Mouse (Mus musculus) kidney, postnatal 0 days (tissue): ENCODE measurements at regions not wholly inside any gene's neighbourhood (a gene's known extent, or its start where the extent isn't known, plus 50 kb on each side); places are given as distances from the start of the nearest gene placed in this dataset.
A peak's percentile ranks its signal among the peaks of the same experiment; 100 is the strongest.

Experiments used
- ATAC-seq: fragments of 200-750 bp; cut with Nextera tagmentation; replicated peaks from 2 replicates; pipeline ENCODE4 v1.8.0; 2017; ENCODE audit warnings: low read depth, moderate number of reproducible peaks, moderate TSS enrichment, moderate library complexity; ENCODE audit not compliant: low FRiP score
- DNase-seq: peaks from one replicate; pipeline ENCODE4 v3.0.0-alpha.2; 2016; ENCODE audit warnings: low spot score
- H3K27ac ChIP-seq: fragments of 300-500 bp; sonication (generic); 2 replicates; pipeline ENCODE4 v1.5.1; 2014; ENCODE audit warnings: mild to moderate bottlenecking
- H3K27me3 ChIP-seq: fragments of 300-500 bp; sonication (generic); 2 replicates; pipeline ENCODE4 v1.6.1; 2014; ENCODE audit warnings: low read length, mixed read lengths; ENCODE audit not compliant: insufficient read depth
- H3K36me3 ChIP-seq: fragments of 300-500 bp; sonication (generic); 2 replicates; pipeline ENCODE4 v1.6.1; 2014; ENCODE audit warnings: low read length, mixed read lengths; ENCODE audit not compliant: insufficient read depth
- H3K4me1 ChIP-seq: fragments of 300-500 bp; sonication (generic); replicated peaks from 2 replicates; pipeline ENCODE4 v1.6.1; 2014; ENCODE audit warnings: antibody characterized with exemption, low read length, mixed read lengths; ENCODE audit not compliant: insufficient read depth
- H3K4me2 ChIP-seq: fragments of 300-500 bp; sonication (generic); 2 replicates; pipeline ENCODE4 v1.6.1; 2014; ENCODE audit warnings: mild to moderate bottlenecking, low read length, moderate library complexity, mixed read lengths
- H3K4me3 ChIP-seq: fragments of 300-500 bp; sonication (generic); replicated peaks from 2 replicates; pipeline ENCODE4 v1.5.1; 2014; ENCODE audit warnings: low read depth, low read length
- H3K9ac ChIP-seq: fragments of 300-500 bp; sonication (generic); 2 replicates; pipeline ENCODE4 v1.6.1; 2014; ENCODE audit warnings: low read depth, low read length
- H3K9me3 ChIP-seq: fragments of 300-500 bp; sonication (generic); replicated peaks from 2 replicates; pipeline ENCODE4 v1.6.1; 2016; ENCODE audit warnings: low read length, inconsistent platforms, mixed read lengths
- CTCF ChIP-seq: IDR thresholded peaks from 2 replicates; pipeline ENCODE4 v1.5.1; 2016; ENCODE audit warnings: antibody characterized with exemption, low read depth, mild to moderate bottlenecking, moderate library complexity
- WGBS: fragments of 180-500 bp; shearing (Covaris S2); extraction: QIAGEN DNeasy Blood & Tissue Kit; methylation state at CpG from one replicate; pipeline ENCODE4 v1.1.7; 2014; 5-methylcytosine and 5-hydroxymethylcytosine counted together

DNA sequence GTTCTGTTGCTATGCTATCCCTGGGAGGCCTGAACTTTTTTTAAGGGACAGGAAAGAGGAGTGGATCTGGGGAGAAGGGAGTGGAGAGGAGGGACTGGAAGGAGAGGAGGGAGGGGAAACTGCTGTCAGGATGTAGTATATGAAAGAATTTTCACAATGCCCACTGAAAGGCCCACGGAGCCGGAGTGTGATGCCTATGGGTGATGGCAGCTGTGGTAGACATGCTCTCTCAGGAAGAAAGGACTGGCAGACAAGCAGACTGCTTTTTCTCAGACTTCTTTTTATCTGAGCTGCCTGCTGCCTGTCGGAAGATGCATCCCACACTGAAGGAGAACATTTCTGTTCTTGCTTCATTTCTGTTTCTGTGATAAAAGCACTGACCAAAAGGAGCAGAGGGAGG is 295.7 kb downstream of the Mex3b start:
- Histone ChIP-seq H3K9me3 (no peaks in the 10 kb centered on the region), H3K4me3 (no peak overlapping the region), H3K27ac (no peak overlapping the region), H3K27me3 (no peaks in the 10 kb centered on the region), H3K36me3 (no peaks in the 10 kb centered on the region), H3K4me2 (no peak overlapping the region), H3K9ac (no peak overlapping the region), H3K4me1 (no peaks in the 10 kb centered on the region)
- no peak for TF ChIP-seq CTCF
- WGBS = 77% methylated on average over 3 of the region's 3 CpGs
- no peak for DNase-seq
- ATAC-seq = no peak

DNA sequence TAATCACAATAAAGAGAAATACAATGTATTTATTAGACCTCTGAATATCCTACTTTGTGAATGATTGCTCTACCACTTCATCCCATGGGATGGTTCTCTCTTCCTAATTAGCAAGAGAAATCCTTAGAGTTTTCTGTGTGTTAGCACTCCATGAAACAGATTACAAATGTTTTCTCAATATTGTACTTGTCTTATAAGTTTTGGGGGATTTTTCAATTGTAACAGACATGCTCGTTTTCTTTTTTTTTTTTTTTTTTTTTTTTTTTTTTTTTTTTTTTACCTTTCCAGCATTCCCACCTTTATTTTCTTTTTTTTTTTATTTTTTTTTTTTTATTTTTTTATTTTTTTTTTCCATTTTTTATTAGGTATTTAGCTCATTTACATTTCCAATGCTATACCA is 312.3 kb downstream of the Mex3b start:
- H3K4me1 ChIP-seq = no peaks in the 10 kb centered on the region
- DNase-seq (no peak), ATAC-seq (no peak)
- H3K27ac ChIP-seq = no peak overlapping the region
- H3K27me3 ChIP-seq = no peaks in the 10 kb centered on the region
- no peak for TF ChIP-seq CTCF
- H3K36me3 ChIP-seq = no peaks in the 10 kb centered on the region
- H3K4me3 ChIP-seq = no peak overlapping the region
- 83% methylated on average over 1 of the region's 1 CpGs for WGBS
- no peak overlapping the region for H3K9ac ChIP-seq
- no peaks in the 10 kb centered on the region for H3K9me3 ChIP-seq
- no peak overlapping the region for H3K4me2 ChIP-seq

DNA sequence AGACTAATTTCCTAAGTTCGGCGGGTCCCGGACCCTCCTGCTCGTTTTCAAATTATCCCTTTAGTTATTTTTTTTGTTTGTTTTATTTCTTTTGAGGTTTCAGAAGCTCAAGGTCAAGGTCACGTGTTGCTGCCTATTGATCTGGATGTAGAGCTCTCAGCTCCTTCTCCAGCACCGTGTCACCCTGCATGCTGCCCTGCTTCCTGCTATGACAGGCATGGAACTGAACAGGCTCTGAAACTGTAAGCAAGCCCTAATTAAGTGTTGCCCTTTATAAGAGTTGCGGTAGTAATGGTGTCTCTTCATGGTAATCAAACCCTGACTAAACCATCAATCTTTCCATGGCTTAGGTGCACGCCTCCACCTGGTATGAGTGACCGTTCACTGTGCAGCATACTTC is 319.2 kb downstream of the Mex3b start:
- Histone ChIP-seq H3K36me3 (no peaks in the 10 kb centered on the region), H3K4me2 (no peak overlapping the region), H3K4me1 (no peaks in the 10 kb centered on the region), H3K4me3 (no peak overlapping the region), H3K27ac (no peak overlapping the region), H3K9ac (no peak overlapping the region), H3K27me3 (no peaks in the 10 kb centered on the region), H3K9me3 (no peaks in the 10 kb centered on the region)
- no peak for DNase-seq
- 85% methylated on average over 9 of the region's 9 CpGs for WGBS
- TF ChIP-seq CTCF = no peak
- no peak for ATAC-seq

DNA sequence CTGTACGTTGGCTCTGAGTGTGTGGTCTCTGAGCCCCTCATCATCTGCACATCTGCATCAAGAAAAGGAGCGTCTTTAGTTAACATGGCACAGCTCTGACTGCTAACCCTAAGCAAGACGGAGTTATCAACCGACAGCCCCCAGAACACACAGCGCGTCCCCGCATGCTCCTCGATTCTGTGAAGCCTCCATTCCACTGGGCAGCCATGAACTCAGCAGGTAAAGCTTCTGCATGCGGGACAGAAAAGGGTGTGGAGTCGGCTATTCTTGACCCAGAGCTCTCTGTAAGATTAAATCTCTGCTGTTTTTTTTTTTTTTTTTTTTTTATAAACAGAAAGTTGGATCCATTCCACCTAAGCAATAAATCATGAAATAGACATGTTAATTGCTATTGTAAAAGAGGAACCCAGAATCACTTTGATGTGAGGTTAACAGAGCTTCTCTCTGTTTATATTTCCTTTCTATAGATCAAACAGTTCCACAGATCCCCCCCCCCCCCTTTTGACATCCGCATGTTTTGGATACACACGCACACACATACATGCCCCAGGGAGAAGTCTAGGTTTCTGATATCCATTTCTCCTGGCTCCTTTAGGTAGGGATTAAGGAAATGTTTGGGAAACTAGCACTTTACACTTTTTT is 328.9 kb downstream of the Mex3b start:
- DNase-seq (peak; percentile 76), ATAC-seq (no peak)
- H3K4me1 ChIP-seq = peaks cover 13% of the 10 kb centered on the region; the same call in 1 of the 2 replicates
- H3K4me2 ChIP-seq = no peak overlapping the region
- no peaks in the 10 kb centered on the region for H3K36me3 ChIP-seq
- H3K27ac ChIP-seq = no peak overlapping the region
- no peaks in the 10 kb centered on the region for H3K27me3 ChIP-seq
- no peak overlapping the region for H3K4me3 ChIP-seq
- WGBS = 34% methylated on average over 12 of the region's 12 CpGs
- H3K9me3 ChIP-seq = no peaks in the 10 kb centered on the region
- no peak for TF ChIP-seq CTCF
- H3K9ac ChIP-seq = no peak overlapping the region

DNA sequence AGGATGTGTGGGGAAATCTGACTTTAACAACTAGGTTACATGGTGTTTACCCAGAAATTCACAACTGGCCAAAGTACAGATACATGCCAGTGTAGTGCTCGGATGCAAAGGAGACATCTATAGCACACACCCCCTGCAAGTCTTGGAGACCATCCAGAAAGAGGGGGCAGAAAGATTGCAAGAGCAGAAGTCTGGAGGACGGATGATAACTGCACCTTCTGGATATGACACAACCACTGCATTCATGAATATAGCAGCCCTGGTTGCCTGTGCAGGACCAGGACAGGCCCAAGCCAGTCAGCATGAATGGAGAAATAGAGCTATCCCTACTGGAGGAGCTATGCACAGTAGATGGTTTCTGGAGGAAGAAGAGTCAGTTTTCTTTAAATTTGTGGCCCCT is 330.4 kb downstream of the Mex3b start:
- Histone ChIP-seq H3K27me3 (no peaks in the 10 kb centered on the region), H3K9ac (no peak overlapping the region), H3K36me3 (no peaks in the 10 kb centered on the region), H3K4me1 (peaks cover 13% of the 10 kb centered on the region; the same call in 1 of the 2 replicates), H3K9me3 (no peaks in the 10 kb centered on the region), H3K27ac (no peak overlapping the region), H3K4me2 (no peak overlapping the region), H3K4me3 (no peak overlapping the region)
- WGBS = 66% methylated on average over 2 of the region's 2 CpGs
- no peak for TF ChIP-seq CTCF
- ATAC-seq = no peak
- DNase-seq = no peak

DNA sequence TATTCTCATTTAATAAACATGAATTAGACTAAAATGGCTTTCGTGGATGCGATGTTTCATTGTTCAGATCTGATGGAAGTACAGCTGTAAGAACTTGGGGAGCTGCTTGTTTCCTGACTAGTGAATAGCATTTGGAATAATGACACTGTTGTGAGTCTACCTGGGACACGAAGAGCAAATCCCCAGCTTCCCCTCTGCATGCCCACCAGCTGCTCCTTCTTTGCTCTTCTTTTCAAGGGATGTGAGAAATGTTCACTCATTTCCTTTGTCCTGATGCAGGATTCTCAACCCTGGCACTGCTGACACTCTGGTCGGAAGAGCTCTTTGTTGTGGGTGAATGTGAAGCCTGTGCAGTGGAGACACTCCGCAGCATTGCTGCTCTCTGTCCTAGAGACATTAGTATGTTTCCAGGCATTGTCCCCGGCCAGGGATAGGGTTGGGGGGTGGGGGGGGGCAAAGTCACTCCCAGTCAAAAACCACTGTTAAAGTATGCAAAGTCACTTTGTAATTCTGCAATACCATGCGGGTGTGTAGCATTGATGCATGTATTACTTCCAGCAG is 334.1 kb downstream of the Mex3b start:
- no peak overlapping the region for H3K4me3 ChIP-seq
- H3K36me3 ChIP-seq = no peaks in the 10 kb centered on the region
- H3K4me1 ChIP-seq = peaks cover 15% of the 10 kb centered on the region; the same call in 1 of the 2 replicates
- DNase-seq (no peak), ATAC-seq (0 out of 2 replicates have a peak, but pooled peaks have one; percentile 9)
- no peak overlapping the region for H3K9ac ChIP-seq
- 65% methylated on average over 7 of the region's 7 CpGs for WGBS
- no peaks in the 10 kb centered on the region for H3K27me3 ChIP-seq
- H3K27ac ChIP-seq = no peak overlapping the region
- no peak for TF ChIP-seq CTCF
- H3K9me3 ChIP-seq = no peaks in the 10 kb centered on the region
- no peak overlapping the region for H3K4me2 ChIP-seq
